Mouse (Mus musculus) forebrain, postnatal 0 days (tissue): ENCODE data around the gene 1810010H24Rik. TPM values are rescaled to one million over a fixed set of nuclear protein-coding genes. Genes with fewer than 3 reads are reported as not detected.

Experiments used
- ATAC-seq: fragments of 200-750 bp; cut with Nextera tagmentation; 2 replicates; pipeline ENCODE4 v1.8.0; 2017; ENCODE audit warnings: mild to moderate bottlenecking, moderate library complexity
- DNase-seq: peaks from one replicate; pipeline ENCODE4 v3.0.0-alpha.2; 2015
- H3K27ac ChIP-seq: fragments of 300-500 bp; sonication (generic); 2 replicates; pipeline ENCODE4 v1.5.1; 2014; ENCODE audit warnings: low read depth, mild to moderate bottlenecking, antibody characterized with exemption, low read length, moderate library complexity, mixed read lengths
- H3K27me3 ChIP-seq: fragments of 300-500 bp; sonication (generic); 2 replicates; pipeline ENCODE4 v1.6.1; 2014; ENCODE audit warnings: mild to moderate bottlenecking, low read length, mixed read lengths; ENCODE audit not compliant: insufficient read depth
- H3K36me3 ChIP-seq: fragments of 300-500 bp; sonication (generic); 2 replicates; pipeline ENCODE4 v1.6.1; 2014; ENCODE audit warnings: mild to moderate bottlenecking, moderate library complexity; ENCODE audit not compliant: insufficient read depth
- H3K4me1 ChIP-seq: fragments of 300-500 bp; sonication (generic); 2 replicates; pipeline ENCODE4 v1.6.1; 2014; ENCODE audit warnings: antibody characterized with exemption; ENCODE audit not compliant: insufficient read depth
- H3K4me2 ChIP-seq: fragments of 300-500 bp; sonication (generic); 2 replicates; pipeline ENCODE4 v1.6.1; 2014; ENCODE audit warnings: low read depth, mild to moderate bottlenecking, moderate library complexity
- H3K4me3 ChIP-seq: fragments of 300-500 bp; sonication (generic); 2 replicates; pipeline ENCODE4 v1.5.1; 2014; ENCODE audit warnings: low read depth, low read length, mixed read lengths
- H3K9ac ChIP-seq: fragments of 300-500 bp; sonication (generic); 2 replicates; pipeline ENCODE4 v1.6.1; 2014; ENCODE audit warnings: mild to moderate bottlenecking
- H3K9me3 ChIP-seq: fragments of 300-500 bp; sonication (generic); 2 replicates; pipeline ENCODE4 v1.6.1; 2016; ENCODE audit warnings: low read length
- CTCF ChIP-seq: sonication (generic); IDR thresholded peaks from 2 replicates; pipeline ENCODE4 v1.5.1; 2016; ENCODE audit warnings: antibody characterized with exemption, control low read depth, low read depth
- WGBS: fragments of 180-500 bp; shearing (Covaris S2); extraction: QIAGEN DNeasy Blood & Tissue Kit; methylation state at CpG from one replicate; pipeline ENCODE4 v1.1.7; 2014; 5-methylcytosine and 5-hydroxymethylcytosine counted together
- polyA plus RNA-seq: library from polyadenylated mRNA; unstranded; fragments of >200 nt; fragmentation: Nextera tagmentation; extraction: Ambion mirVana; gene quantifications from 2 replicates; pipeline ENCODE4 v1.2.1, GENCODE M21; 2015
- total RNA-seq: library from RNA; depleted of rRNA; stranded (reverse); fragments of >200 nt; gene quantifications from 2 replicates; pipeline ENCODE4 v1.2.3, GENCODE M21; 2014

Gene 1810010H24Rik
- total and polyA plus RNA-seq, 2 experiments from 2014 or later, result 9.5 to 9.7 TPM

DNA sequence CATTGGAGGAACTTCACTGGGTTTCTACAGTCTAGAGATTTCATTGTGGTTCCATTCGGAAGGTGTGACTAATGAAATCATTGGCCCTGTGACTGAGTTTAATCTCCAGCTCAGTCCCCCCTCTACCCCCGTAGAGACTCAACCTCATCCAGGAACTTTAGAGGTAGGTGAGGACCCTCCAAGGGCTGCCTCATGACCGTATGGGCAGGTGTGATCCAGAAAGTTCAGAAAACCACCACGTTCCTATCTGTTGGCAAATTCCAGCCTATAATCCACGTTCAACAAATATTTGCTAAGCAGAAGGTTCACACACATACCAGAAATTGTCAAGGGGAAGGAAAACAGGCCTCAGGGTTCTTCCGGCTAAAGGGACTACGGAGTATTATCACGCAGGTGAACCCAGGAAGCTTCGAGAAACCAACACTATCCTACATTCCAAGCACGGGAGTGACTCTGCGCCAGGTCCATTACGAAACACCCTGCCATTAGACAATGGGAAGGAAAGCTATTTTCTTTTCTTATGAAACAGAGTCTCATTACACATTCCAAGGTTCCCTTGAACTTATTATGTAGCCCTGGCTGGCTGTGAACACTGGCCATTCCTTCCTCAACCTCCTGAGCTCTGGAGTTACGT lies 3.3 kb upstream of the 1810010H24Rik start:
- no peak for ATAC-seq
- H3K27ac ChIP-seq, result no peak overlapping the region
- no peak overlapping the region for H3K9ac ChIP-seq
- no peaks in the 10 kb centered on the region for H3K36me3 ChIP-seq
- no peak overlapping the region for H3K4me2 ChIP-seq
- no peaks in the 10 kb centered on the region for H3K9me3 ChIP-seq
- H3K4me1 ChIP-seq, result peaks cover 7% of the 10 kb centered on the region
- DNase-seq, result no peak
- no peak overlapping the region for H3K4me3 ChIP-seq
- no peak for TF ChIP-seq CTCF
- no peaks in the 10 kb centered on the region for H3K27me3 ChIP-seq
- WGBS, result 88% methylated on average over 13 of the region's 13 CpGs

DNA sequence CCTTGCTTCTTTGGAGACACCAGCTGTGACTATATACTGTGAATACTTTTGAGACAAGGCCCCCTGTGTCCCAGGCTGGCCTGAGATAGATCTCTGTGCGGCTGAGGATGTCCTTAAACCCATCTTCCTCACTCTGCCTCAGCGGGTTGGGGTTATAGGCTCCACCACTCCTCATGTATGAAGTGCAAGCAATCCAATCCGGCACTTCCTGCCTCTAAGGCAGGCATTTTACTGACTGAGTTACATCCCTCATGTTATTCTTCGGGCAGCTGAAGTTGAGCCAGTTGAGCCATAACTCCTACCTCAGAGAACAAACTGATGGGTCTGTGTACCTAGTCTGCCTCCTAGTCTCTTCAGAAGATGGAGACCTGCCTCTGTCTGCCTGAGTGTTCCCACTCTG lies 1.1 kb upstream of the 1810010H24Rik start:
- ATAC-seq (no peak), DNase-seq (no peak)
- H3K27ac ChIP-seq, result no peak overlapping the region
- H3K9me3 ChIP-seq, result no peaks in the 10 kb centered on the region
- 69% methylated on average over 4 of the region's 4 CpGs for WGBS
- no peaks in the 10 kb centered on the region for H3K27me3 ChIP-seq
- no peaks in the 10 kb centered on the region for H3K36me3 ChIP-seq
- H3K9ac ChIP-seq, result no peak overlapping the region
- H3K4me1 ChIP-seq, result peaks cover 7% of the 10 kb centered on the region
- peak overlapping the region; percentile 92; the same call in 1 of the 2 replicates for H3K4me2 ChIP-seq
- no peak for TF ChIP-seq CTCF
- peak overlapping the region; percentile 52; the same call in 1 of the 2 replicates for H3K4me3 ChIP-seq

DNA sequence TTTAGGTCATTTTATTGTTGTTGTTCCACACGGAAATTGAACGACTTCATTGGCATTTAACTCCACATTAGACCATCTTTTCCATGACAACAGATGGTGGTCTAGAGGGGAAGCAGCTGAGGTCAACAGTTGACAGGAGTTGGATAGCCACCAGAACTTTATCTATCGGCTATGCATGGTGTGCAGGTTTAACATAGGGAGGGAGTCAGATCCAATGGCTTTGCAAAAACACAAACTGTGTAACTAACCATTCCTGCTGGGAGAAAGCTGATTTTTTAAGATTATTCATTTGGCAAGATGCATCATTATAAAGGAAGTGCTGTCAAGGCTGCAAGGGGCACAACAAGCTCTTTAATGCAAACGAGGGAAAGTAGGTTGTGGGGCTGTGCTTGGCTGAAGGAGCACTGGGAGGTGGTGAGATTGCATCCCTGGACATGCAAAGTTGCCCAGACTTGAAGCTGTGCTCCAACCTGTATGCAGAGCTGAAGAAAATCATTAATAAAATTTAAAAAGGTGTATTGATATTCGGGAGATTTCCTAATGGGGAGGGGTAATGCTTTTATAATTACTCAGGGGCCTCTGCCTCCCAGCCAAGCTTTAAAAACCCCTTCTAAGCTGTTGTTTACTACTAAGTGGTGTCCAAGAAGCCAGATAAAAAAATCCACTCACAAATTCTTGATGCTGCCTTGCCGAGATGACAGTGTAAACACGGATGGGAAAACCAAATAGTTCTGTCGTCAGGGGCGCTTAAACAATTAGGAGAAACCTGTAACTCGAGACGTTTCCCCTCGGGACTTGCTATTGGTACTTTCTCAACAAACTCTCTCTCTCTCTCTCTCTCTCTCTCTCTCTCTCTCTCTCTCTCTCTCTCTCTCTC lies 1.3 kb downstream of the 1810010H24Rik start:
- DNase-seq, result no peak
- WGBS, result 7% methylated on average over 12 of the region's 12 CpGs
- H3K36me3 ChIP-seq, result no peaks in the 10 kb centered on the region
- no peaks in the 10 kb centered on the region for H3K27me3 ChIP-seq
- H3K4me3 ChIP-seq, result peak overlapping the region; percentile 52
- H3K4me1 ChIP-seq, result peaks cover 7% of the 10 kb centered on the region
- H3K9ac ChIP-seq, result no peak overlapping the region
- no peak for TF ChIP-seq CTCF
- H3K4me2 ChIP-seq, result peak overlapping the region; percentile 92
- H3K27ac ChIP-seq, result no peak overlapping the region
- H3K9me3 ChIP-seq, result no peaks in the 10 kb centered on the region
- no peak for ATAC-seq

DNA sequence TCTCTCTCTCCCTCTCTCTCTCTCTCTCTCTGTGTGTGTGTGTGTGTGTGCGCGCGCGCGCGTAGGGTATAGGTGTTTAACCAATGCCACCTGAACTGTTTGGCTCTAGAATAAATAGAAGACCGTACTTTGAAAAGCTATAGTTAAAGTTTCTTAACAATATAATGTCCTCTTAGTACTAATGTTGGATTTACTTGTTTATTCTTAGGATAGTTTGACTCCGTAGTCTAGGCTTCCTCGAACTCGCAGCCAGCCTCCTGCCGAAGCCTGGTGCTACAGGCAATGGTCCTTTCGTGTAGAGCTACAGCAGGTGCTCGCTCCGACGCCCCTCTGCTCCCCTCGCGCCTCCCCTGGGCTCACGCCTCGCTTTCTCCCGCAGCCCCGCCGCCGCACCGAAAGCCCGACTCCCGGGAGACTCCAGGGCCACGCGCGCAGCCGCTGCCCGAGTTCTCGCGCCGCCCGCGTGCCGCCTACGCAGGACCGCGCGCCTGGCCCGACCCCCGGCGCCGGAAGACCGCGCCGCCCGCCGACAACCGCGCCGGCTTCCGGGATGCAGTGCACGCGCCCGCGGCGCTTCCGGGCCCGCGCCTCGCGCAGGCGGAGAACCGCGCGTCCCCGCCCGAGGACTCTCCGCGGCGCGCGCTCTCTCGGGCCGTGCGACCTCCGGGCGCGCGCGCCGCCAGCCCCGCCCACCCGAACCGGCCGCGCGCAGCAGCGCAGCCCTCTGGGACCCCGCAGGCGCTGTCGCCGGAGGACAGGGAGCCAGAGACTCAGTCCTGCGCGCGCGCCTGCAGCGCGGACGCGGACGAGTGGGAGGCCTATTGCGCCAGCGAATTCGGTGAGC lies 2.2 kb downstream of the 1810010H24Rik start:
- peak overlapping the region; percentile 85 for H3K27ac ChIP-seq
- no peaks in the 10 kb centered on the region for H3K27me3 ChIP-seq
- no peak for TF ChIP-seq CTCF
- DNase-seq, result peak; percentile 98
- H3K9ac ChIP-seq, result peak overlapping the region; percentile 56
- H3K9me3 ChIP-seq, result no peaks in the 10 kb centered on the region
- peaks cover 7% of the 10 kb centered on the region for H3K4me1 ChIP-seq
- no peaks in the 10 kb centered on the region for H3K36me3 ChIP-seq
- peak; percentile 96 for ATAC-seq
- under 1% methylated on average over 93 of the region's 107 CpGs for WGBS
- H3K4me2 ChIP-seq, result peak overlapping the region; percentile 92
- peak overlapping the region; percentile 52 for H3K4me3 ChIP-seq

DNA sequence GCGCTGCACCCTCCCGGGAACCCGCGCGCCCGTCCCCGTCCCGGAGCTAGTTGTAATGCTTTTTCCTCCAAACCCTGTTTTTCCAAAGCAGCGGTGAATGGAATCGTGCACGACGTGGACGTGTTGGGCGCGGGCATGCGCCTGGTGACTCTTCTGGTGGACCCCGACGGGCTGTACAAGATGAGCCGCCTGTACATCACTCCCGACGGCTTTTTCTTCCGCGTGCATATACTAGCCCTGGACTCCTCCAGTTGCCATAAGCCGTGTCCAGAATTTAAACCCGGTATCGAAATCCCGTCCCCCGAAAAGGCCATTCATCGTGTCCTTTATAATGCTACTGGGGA lies 2.8 kb downstream of the 1810010H24Rik start:
- ATAC-seq, result no peak; the same call in 1 of the 2 replicates
- H3K27ac ChIP-seq, result peak overlapping the region; percentile 85
- WGBS, result 4% methylated on average over 23 of the region's 29 CpGs

DNA sequence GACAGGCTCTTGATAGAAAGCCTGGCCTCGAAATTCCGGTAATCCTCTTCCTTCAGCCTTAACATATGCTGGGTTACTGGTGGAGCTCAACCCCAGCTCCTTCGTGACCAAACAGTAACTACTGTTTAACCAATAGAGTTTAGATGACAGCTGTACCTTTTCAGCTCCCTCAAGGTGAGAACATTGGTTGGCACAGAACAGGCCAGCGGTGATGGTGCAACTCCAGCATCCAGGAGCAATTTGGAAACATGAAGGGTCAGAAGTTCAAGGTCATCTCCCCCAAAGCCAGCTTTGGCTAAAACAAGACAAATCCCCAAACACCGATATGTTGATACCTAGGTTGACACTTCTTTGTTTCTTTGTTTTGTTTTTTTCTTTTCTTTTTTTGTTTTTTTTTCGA lies 3.3 kb downstream of the 1810010H24Rik start:
- 65% methylated on average over 6 of the region's 6 CpGs for WGBS
- no peak for ATAC-seq
- H3K4me3 ChIP-seq, result peak overlapping the region; percentile 52
- H3K4me1 ChIP-seq, result peaks cover 7% of the 10 kb centered on the region
- DNase-seq, result no peak
- H3K36me3 ChIP-seq, result no peaks in the 10 kb centered on the region
- H3K27me3 ChIP-seq, result no peaks in the 10 kb centered on the region
- H3K9me3 ChIP-seq, result no peaks in the 10 kb centered on the region
- H3K4me2 ChIP-seq, result peak overlapping the region; percentile 92
- H3K27ac ChIP-seq, result peak overlapping the region; percentile 85
- peak overlapping the region; percentile 56 for H3K9ac ChIP-seq
- no peak for TF ChIP-seq CTCF

More for the DNA sequence above, 2.8 kb downstream of the 1810010H24Rik start:
- peak overlapping the region; percentile 92 for H3K4me2 ChIP-seq
- no peak for TF ChIP-seq CTCF
- H3K9ac ChIP-seq, result peak overlapping the region; percentile 56
- DNase-seq, result no peak
- H3K9me3 ChIP-seq, result no peaks in the 10 kb centered on the region
- no peaks in the 10 kb centered on the region for H3K36me3 ChIP-seq
- H3K4me1 ChIP-seq, result peaks cover 7% of the 10 kb centered on the region
- H3K4me3 ChIP-seq, result peak overlapping the region; percentile 52
- no peaks in the 10 kb centered on the region for H3K27me3 ChIP-seq
